Mouse (Mus musculus) ES-Bruce4 (cell line): Measurements from ENCODE around the gene Nelfb.

Source experiments
- CTCF ChIP-seq: IDR thresholded peaks from one replicate; pipeline ENCODE4 v1.8.1; 2011; ENCODE audit warnings: low read depth, low read length
- EP300 ChIP-seq: IDR thresholded peaks from 2 replicates; pipeline ENCODE4 v1.6.1; 2011; ENCODE audit warnings: low read depth, low read length; ENCODE audit not compliant: insufficient read depth
- POLR2A ChIP-seq: IDR thresholded peaks from one replicate; pipeline ENCODE4 v1.8.1; 2011; ENCODE audit warnings: low read length; ENCODE audit not compliant: insufficient read depth

GRCm38 (mm10) chr2:25228995-25229530, 17.8 kb upstream of the Nelfb start:
- no peak for TF ChIP-seq POLR2A
- no peak for TF ChIP-seq EP300
- TF ChIP-seq CTCF = no peak
